In the genomic region with DNA sequence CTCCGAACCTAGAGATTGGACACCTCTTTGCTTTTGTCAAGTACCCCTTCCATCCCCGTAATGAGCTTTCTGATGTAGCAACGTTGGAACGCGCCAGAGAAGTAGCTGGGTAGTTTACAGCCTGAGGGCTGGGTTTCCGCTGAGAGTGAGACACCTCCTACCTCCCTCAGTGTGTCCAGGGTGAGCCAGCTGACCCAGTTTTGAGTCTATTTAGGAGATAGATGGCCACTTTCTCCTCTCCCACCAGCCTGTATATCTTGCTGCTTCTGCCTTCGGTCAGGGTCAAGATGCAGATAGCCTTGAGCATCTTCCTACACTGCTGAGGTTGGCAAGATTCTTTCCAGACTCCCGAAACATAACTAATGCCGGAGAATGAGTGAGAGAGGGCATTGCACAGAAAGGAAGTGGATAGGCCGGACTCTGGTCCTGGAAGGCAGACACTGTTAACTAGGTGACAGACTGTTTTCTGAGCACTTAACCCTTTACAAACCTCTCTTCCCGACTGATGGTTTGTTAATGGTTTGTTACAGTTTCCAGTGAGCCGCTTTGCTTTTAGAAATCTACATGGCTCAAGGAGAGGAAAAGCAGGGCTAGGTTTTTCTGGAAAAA, we compare ENCODE assay signal across 9 mouse cellular contexts.
A peak's percentile ranks its signal among the peaks of the same experiment; 100 is the strongest.
DNase-seq lines count a peak whose midpoint lies in the region; ATAC-seq lines count a peak whose summit lies in the region.
"Had no signal": no experiment of that assay in that cellular context is flagged by ENCODE, and none has a peak within 500 bp of the region (broad histone marks: within the 10 kb centered on the region; RNA-seq: fewer than 3 reads in every experiment).

No protein-coding gene starts in this region.

- WGBS in heart, embryonic 16.5 days = 22% methylated on average over 12 of the region's 12 CpGs
- 48% methylated on average over 12 of the region's 12 CpGs for WGBS in liver, embryonic 16.5 days (ENCODE audit: insufficient replicate concordance)

- peak; percentile 49; the same call in 1 of the 2 replicates for ATAC-seq in heart, embryonic 16.5 days (replicated peaks; ENCODE audit: extremely low read depth, insufficient read depth, low FRiP score)
- ATAC-seq in liver, embryonic 16.5 days (ENCODE audit: low read depth) = peak; percentile 50
- ATAC-seq in erythroid progenitor cell, adult 5-6 weeks (replicated peaks; ENCODE audit: low FRiP score, poor library complexity, severe bottlenecking) = no peak

- H3K27ac ChIP-seq in heart, embryonic 16.5 days (ENCODE audit: low read length) = peak overlapping the region; percentile 69
- H3K27ac ChIP-seq in liver, embryonic 16.5 days (ENCODE audit: low read length) = peak overlapping the region; percentile 45

- H3K27me3 ChIP-seq in heart, embryonic 16.5 days (ENCODE audit: control insufficient read depth, insufficient read depth, low read length) = no peaks in the 10 kb centered on the region
- H3K27me3 ChIP-seq in liver, embryonic 16.5 days (ENCODE audit: control insufficient read depth, insufficient read depth, low read depth, low read length) = no peaks in the 10 kb centered on the region

- H3K9ac ChIP-seq in heart, embryonic 16.5 days (ENCODE audit: low read length) = peak overlapping the region; percentile 45
- H3K9ac ChIP-seq in liver, embryonic 16.5 days (ENCODE audit: low read depth, low read length) = no peak overlapping the region

- H3K4me3 ChIP-seq in heart, embryonic 16.5 days (ENCODE audit: low read length) = no peak overlapping the region
- no peak overlapping the region for H3K4me3 ChIP-seq in liver, embryonic 16.5 days (ENCODE audit: low read depth, low read length)

- no peaks in the 10 kb centered on the region for H3K9me3 ChIP-seq in heart, embryonic 16.5 days (replicated peaks; ENCODE audit: control insufficient read depth, low read length)
- no peaks in the 10 kb centered on the region for H3K9me3 ChIP-seq in liver, embryonic 16.5 days (replicated peaks; ENCODE audit: control insufficient read depth, low read length)

- peak overlapping the region; percentile 30 for H3K4me2 ChIP-seq in heart, embryonic 16.5 days (ENCODE audit: low read depth, low read length)
- 0 out of 2 replicates have a peak overlapping the region, but pooled peaks have one; percentile 13 for H3K4me2 ChIP-seq in liver, embryonic 16.5 days (ENCODE audit: low read depth, low read length)

- no peaks in the 10 kb centered on the region for H3K36me3 ChIP-seq in heart, embryonic 16.5 days (ENCODE audit: control insufficient read depth, insufficient read depth)
- H3K36me3 ChIP-seq in liver, embryonic 16.5 days (ENCODE audit: control insufficient read depth, insufficient read depth) = no peaks in the 10 kb centered on the region

- peak; percentile 35 for DNase-seq in kidney, adult 18-20 months
- no peak for DNase-seq in kidney, postnatal 25 days
- DNase-seq in cerebellum, adult 9-11 months = peak; percentile 31
- DNase-seq in thymus, postnatal 36 days = no peak
- no peak for DNase-seq in layer of hippocampus, postnatal 10 days (ENCODE audit: low spot score in 2 of 2)
- DNase-seq: gastrocnemius, postnatal 36 days had no signal

- H3K4me1 ChIP-seq in heart, embryonic 16.5 days (ENCODE audit: control insufficient read depth, insufficient read depth, low read length) = peaks cover 30% of the 10 kb centered on the region
- peaks cover 4% of the 10 kb centered on the region for H3K4me1 ChIP-seq in liver, embryonic 16.5 days (ENCODE audit: control insufficient read depth, low read depth, low read length)

Comparison
In these comparisons a context has a peak if more than half of its experiments do, and no peak if none do; other contexts are left out.
1. DNase-seq: peak in kidney, adult 18-20 months (single experiment) and cerebellum, adult 9-11 months (single experiment); none in kidney, postnatal 25 days (0 of 2), thymus, postnatal 36 days (0 of 2) and layer of hippocampus, postnatal 10 days (0 of 2).